Mouse (Mus musculus) liver, adult 2 months (tissue): ENCODE results near the gene Habp2. TPM values are rescaled to one million over a fixed set of nuclear protein-coding genes. Genes with fewer than 3 reads are reported as not detected.

Experiments
- DNase-seq: peaks from one replicate; pipeline ENCODE4 v3.0.0-alpha.2; 2011; ENCODE audit warnings: low read depth, low spot score; ENCODE audit errors: extremely low read depth
- H3K27ac ChIP-seq: fragments of 200-500 bp; replicated peaks from 2 replicates; pipeline ENCODE4 v1.5.1; 2012; ENCODE audit warnings: low read depth, mild to moderate bottlenecking, control low read depth, inconsistent platforms, low read length; ENCODE audit not compliant: insufficient read depth
- H3K27me3 ChIP-seq: fragments of 200-500 bp; 2 replicates; pipeline ENCODE4 v1.6.1; 2012; ENCODE audit warnings: mild to moderate bottlenecking, moderate library complexity, low read length, inconsistent platforms; ENCODE audit not compliant: control insufficient read depth, insufficient read depth
- H3K36me3 ChIP-seq: fragments of 200-500 bp; 2 replicates; pipeline ENCODE4 v1.6.1; 2012; ENCODE audit warnings: low read length, inconsistent platforms; ENCODE audit not compliant: control insufficient read depth, insufficient read depth
- H3K4me1 ChIP-seq: fragments of 200-500 bp; 2 replicates; pipeline ENCODE4 v1.6.1; 2011; ENCODE audit warnings: low read length; ENCODE audit not compliant: control insufficient read depth, insufficient read depth
- H3K4me3 ChIP-seq: fragments of 200-500 bp; 2 replicates; pipeline ENCODE4 v1.5.1; 2011; ENCODE audit warnings: low read depth, mild to moderate bottlenecking, control low read depth, low read length, moderate library complexity; ENCODE audit not compliant: insufficient read depth
- H3K79me2 ChIP-seq: fragments of 200-500 bp; 2 replicates; pipeline ENCODE4 v1.6.1; 2012; ENCODE audit warnings: inconsistent platforms, mild to moderate bottlenecking, low read length, moderate library complexity; ENCODE audit not compliant: control insufficient read depth, insufficient read depth
- H3K9ac ChIP-seq: fragments of 200-500 bp; 2 replicates; pipeline ENCODE4 v1.6.1; 2012; ENCODE audit warnings: low read depth, mild to moderate bottlenecking, control low read depth, inconsistent platforms, low read length
- CTCF ChIP-seq: fragments of 200-500 bp; IDR thresholded peaks from 2 replicates; pipeline ENCODE4 v1.5.1; 2011; ENCODE audit warnings: low read depth, low read length, control low read depth
- POLR2A ChIP-seq: fragments of 200-500 bp; IDR thresholded peaks from 2 replicates; pipeline ENCODE4 v1.6.1; 2011; ENCODE audit warnings: low read length, control low read depth; ENCODE audit not compliant: insufficient read depth; ENCODE audit errors: extremely low read depth
- WGBS: fragments of 180-500 bp; shearing (Covaris S2); methylation state at CpG from one replicate; pipeline ENCODE4 v1.1.7; 2018; 5-methylcytosine and 5-hydroxymethylcytosine counted together
- polyA plus RNA-seq: library from polyadenylated mRNA; depleted of rRNA; stranded (reverse); fragments of >200 nt; gene quantifications from 2 replicates; pipeline ENCODE4 v1.2.3, GENCODE M21; 2012
- total RNA-seq: library from RNA; depleted of rRNA; stranded (reverse); fragments of >200 nt; gene quantifications from 2 replicates; pipeline ENCODE4 v1.2.3, GENCODE M21; 2014

The Habp2 gene
- total and polyA plus RNA-seq, 2 experiments: 172 to 354 TPM

GRCm38 (mm10) chr19:56336321-56336720, 49.4 kb downstream of the Habp2 start:
- Histone ChIP-seq H3K9ac (no peak overlapping the region), H3K4me3 (no peak overlapping the region), H3K27me3 (no peaks in the 10 kb centered on the region; the same call in 1 of the 2 replicates), H3K27ac (no peak overlapping the region), H3K4me1 (peaks cover 3% of the 10 kb centered on the region), H3K79me2 (no peaks in the 10 kb centered on the region), H3K36me3 (no peaks in the 10 kb centered on the region)
- peak; percentile 91 for DNase-seq
- WGBS: 26% methylated on average over 17 of the region's 17 CpGs
- TF ChIP-seq CTCF: no peak
- TF ChIP-seq POLR2A: no peak

DNA sequence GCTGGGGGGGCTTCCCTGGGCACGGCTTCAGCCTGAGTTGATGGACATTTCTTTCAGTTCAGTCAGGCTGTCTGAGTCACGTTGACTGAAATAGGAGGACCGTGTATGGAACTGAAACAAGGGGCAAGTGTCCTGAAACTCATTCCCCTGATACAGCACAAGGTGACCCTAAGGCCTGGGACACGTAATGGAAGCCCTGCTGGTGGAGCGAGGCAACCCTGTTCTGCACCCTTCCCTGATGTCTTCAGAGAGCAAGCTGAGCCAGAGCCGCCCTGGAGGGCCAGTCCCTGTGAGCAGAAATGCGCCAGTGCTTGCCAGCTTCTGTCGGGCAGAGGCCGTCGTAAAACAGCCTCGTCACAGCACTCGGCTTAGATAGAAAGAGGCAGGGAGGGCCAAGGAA, 49.9 kb downstream of the Habp2 start:
- H3K4me1 ChIP-seq: peaks cover 3% of the 10 kb centered on the region
- no peaks in the 10 kb centered on the region for H3K79me2 ChIP-seq
- peak; percentile 67 for DNase-seq
- H3K27ac ChIP-seq: no peak overlapping the region
- H3K9ac ChIP-seq: no peak overlapping the region
- H3K36me3 ChIP-seq: no peaks in the 10 kb centered on the region
- 34% methylated on average over 12 of the region's 12 CpGs for WGBS
- no peak overlapping the region for H3K4me3 ChIP-seq
- no peak for TF ChIP-seq CTCF
- H3K27me3 ChIP-seq: no peaks in the 10 kb centered on the region; the same call in 1 of the 2 replicates

DNA sequence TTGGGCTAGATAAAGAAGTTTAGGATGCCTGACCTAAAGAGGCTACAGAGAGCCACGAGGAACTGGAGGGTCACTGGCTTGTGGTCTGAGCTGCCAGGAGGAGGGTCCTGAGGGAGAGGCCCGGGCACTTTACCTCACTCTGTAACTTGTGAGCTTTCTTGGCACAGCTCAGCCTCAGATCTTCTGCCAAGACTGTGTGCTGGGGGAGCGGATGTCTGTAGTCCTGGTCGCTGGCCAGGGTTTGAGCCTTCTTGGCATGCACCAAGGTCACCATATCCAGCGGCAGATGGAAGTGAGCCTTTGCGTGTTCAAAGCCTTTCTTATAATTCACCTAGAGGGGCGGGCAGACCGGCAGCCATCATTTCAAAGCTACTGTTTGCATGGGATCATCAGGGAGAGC, 55.1 kb downstream of the Habp2 start:
- no peaks in the 10 kb centered on the region; the same call in 1 of the 2 replicates for H3K27me3 ChIP-seq
- DNase-seq: peak; percentile 30
- no peaks in the 10 kb centered on the region for H3K36me3 ChIP-seq
- H3K4me1 ChIP-seq: no peaks in the 10 kb centered on the region
- H3K4me3 ChIP-seq: no peak overlapping the region
- H3K27ac ChIP-seq: no peak overlapping the region
- WGBS: 43% methylated on average over 8 of the region's 8 CpGs
- no peak overlapping the region for H3K9ac ChIP-seq
- TF ChIP-seq CTCF: no peak
- no peak for TF ChIP-seq POLR2A
- H3K79me2 ChIP-seq: no peaks in the 10 kb centered on the region

GRCm38 (mm10) chr19:56343869-56344563, 57.1 kb downstream of the Habp2 start:
- H3K79me2 ChIP-seq: no peaks in the 10 kb centered on the region
- 83% methylated on average over 26 of the region's 26 CpGs for WGBS
- H3K27me3 ChIP-seq: no peaks in the 10 kb centered on the region; the same call in 1 of the 2 replicates
- H3K9ac ChIP-seq: no peak overlapping the region
- no peak overlapping the region for H3K27ac ChIP-seq
- H3K4me3 ChIP-seq: no peak overlapping the region
- H3K36me3 ChIP-seq: no peaks in the 10 kb centered on the region
- no peak for DNase-seq
- no peaks in the 10 kb centered on the region for H3K4me1 ChIP-seq
- TF ChIP-seq POLR2A (no peak), CTCF (no peak)

GRCm38 (mm10) chr19:56346016-56346415, 59.1 kb downstream of the Habp2 start:
- H3K27ac ChIP-seq: no peak overlapping the region
- H3K36me3 ChIP-seq: no peaks in the 10 kb centered on the region
- H3K27me3 ChIP-seq: no peaks in the 10 kb centered on the region; the same call in 1 of the 2 replicates
- H3K79me2 ChIP-seq: no peaks in the 10 kb centered on the region
- no peak for TF ChIP-seq POLR2A
- TF ChIP-seq CTCF: peak; percentile 63
- H3K9ac ChIP-seq: no peak overlapping the region
- H3K4me3 ChIP-seq: no peak overlapping the region
- DNase-seq: peak; percentile 65
- no peaks in the 10 kb centered on the region for H3K4me1 ChIP-seq
- WGBS: 56% methylated on average over 3 of the region's 3 CpGs

GRCm38 (mm10) chr19:56346750-56347149, 59.8 kb downstream of the Habp2 start:
- Histone ChIP-seq H3K4me3 (no peak overlapping the region), H3K4me1 (no peaks in the 10 kb centered on the region), H3K79me2 (no peaks in the 10 kb centered on the region), H3K27ac (no peak overlapping the region), H3K9ac (no peak overlapping the region), H3K36me3 (no peaks in the 10 kb centered on the region), H3K27me3 (no peaks in the 10 kb centered on the region; the same call in 1 of the 2 replicates)
- TF ChIP-seq CTCF (no peak), POLR2A (no peak)
- 54% methylated on average over 13 of the region's 13 CpGs for WGBS
- DNase-seq: no peak
